Mouse (Mus musculus) thymus, postnatal 0 days (tissue): ENCODE data around the gene AY761185. TPM values are rescaled to one million over a fixed set of nuclear protein-coding genes. Genes with fewer than 3 reads are reported as not detected.
"Not testable (repeated sequence)": the region's sequence is repeated elsewhere in the genome, so short reads cannot be mapped to it uniquely, and the experiment has no call there.

ENCODE experiments used
- DNase-seq: peaks from one replicate; pipeline ENCODE4 v3.0.0-alpha.2; 2015; ENCODE audit warnings: low spot score
- polyA plus RNA-seq: library from polyadenylated mRNA; unstranded; fragments of >200 nt; fragmentation: Nextera tagmentation; extraction: Ambion mirVana; gene quantifications from 2 replicates; pipeline ENCODE4 v1.2.1, GENCODE M21; 2015

The AY761185 gene
- polyA plus RNA-seq, result not detected in 2 replicates

DNA sequence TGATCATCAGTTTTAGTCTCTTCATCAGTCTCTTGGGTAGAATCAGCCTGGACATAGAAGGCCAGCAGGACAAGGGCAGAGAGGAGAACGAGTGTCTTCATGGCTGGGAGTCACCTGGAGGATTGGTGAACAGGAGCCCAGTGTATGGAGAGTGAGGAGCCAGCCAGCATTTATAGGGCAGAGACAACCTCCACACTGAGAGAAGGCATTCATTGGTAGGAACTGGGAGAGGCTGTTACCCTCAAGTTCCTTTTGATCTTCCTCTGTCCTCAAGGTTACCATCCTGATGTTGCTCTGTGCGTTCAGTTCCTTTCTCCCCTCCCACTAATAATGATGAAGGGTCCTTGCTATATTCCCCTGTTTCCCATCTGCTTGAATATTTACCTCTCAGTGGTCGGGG is at the start of gene AY761185:
Gene AY761185, minus strand, starts transcription at position 101 of the 400 bp plus-strand sequence.
- DNase-seq, result no peak

DNA sequence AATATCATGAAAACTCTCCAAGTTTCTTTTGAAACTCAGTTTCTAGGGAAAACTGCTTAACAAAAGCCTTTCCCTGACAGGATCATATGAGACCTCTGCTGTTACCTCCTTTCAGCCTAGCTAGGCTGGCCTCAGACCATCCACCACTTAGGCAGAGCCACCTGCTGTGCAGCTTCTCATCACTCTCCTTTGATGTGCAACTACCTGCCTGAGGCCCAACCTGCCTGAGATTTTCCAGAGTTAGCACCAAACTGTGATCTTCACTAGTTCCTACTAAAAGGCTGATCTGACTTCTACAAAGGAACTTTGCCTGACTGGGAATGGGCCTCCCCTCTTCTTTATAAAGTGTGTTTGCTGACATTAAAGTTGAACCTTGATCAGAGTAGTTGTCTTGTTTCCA is 49.5 kb upstream of the AY761185 start:
- not testable (repeated sequence) for DNase-seq

DNA sequence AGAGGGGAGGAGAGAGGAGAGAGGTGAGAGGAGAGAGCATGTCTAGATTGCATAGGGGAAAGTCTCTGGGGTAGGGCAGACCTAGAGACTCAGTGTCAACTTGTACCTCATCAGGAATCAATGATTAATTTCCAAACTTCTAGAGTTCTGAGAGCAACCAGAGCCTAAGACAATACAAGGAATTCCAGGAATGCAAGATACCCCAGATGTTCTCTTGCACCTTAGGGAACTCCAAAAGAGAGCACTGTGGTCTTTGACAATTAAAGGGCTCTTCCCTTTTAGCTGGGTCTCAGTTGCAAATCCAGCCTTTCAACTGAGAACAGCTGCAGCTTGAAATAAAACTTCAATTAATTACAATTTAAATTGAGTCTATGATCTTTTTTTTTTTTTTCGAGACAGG is 35.3 kb upstream of the AY761185 start:
- no peak for DNase-seq

DNA sequence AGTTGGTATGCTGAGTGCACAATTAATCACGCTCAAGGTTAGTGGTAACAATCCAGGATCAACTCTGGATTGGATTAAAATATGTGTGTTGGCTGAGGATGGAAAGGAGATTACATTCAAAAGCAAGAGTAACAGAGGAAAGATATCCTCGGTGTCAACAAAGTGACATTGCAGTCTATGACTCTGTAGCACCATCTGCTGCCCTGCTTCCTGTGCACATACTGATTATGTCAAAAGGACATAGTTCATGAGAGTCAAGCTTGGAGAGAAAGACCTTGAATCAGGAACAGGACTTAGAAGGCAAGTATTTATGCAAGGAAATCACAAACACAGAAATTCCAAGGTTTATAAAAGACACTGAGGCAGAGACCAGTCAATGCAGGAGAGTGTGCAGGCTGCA is 20.0 kb upstream of the AY761185 start:
- no peak for DNase-seq

DNA sequence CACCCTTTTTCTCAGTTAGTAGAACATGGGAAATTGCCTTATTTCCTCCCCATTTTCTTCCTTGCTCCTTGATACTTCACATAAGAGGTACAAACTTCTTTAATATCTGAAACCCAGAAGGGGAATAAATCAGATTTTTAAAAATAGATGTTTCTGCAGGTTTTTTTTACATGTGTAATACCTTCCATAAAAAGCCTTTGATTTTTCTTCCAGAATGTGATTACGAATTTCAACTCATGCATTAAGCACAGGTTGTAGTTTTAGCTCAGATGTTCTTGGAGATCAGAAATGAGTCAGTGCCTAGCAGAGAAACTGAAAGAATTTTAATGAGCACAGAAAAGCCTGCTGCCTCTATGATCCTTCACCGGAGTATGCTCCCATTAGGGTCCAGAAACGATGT is 22.5 kb downstream of the AY761185 start, which contains the start of gene Gm6040:
Gene Gm6040, minus strand, starts transcription at position 101 of the 400 bp plus-strand sequence.
- no peak for DNase-seq

DNA sequence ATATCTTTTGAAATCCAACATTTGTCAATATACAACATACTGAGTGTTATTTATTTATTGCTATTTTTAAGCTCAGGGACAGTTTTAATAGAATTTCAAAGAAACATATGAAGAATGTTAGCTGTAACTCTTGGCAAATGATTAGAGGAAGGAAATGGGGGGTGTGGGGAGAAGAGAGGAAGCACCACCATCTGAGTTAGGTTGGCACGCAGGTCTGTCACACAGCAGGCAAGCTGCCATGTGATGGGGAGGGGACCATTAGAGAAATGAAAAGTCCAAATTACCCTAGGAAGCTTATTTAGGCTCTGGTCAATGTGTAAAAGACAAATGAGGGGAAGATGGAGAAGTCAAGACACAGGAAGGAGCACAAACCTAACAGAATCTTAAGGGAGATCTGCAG is 32.2 kb downstream of the AY761185 start:
- DNase-seq, result no peak

DNA sequence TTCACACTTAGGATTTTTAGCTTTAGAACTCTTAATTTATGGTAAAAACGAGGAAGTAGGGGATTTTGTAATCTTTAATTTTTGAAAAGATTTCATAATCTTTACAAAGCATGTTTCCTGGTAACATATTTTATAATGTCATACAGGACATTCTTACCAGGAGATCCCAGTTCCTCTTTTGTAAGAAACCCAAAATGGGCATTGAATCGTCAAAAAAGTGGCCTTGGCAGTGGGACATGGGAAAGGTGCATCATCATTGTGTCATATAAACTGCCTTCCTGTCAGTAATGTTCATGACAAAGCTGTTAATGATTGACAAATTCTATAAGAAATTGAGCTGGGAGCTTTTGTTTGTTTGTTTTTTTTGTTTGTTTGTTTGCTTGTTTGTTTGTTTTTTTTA is 36.3 kb downstream of the AY761185 start:
- no peak for DNase-seq

DNA sequence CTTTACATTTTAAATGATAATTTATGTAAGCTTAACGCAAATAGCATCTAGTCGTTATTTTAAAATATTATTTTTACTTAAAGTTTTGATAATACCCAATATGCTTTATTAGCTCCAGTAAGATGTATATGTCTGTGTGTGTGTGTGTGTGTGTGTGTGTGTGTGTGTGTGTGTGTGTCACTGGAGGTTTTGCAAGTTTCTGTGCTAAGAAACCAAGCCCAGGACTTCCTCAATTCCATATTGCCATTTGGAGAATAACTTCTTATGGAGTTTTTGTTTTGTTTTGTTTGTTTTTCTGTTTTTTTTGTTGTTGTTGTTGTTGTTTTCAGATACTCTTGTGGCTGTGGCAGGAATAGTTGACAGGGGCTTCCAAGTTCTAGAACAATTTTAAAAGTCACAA is 37.4 kb downstream of the AY761185 start:
- DNase-seq, result no peak

DNA sequence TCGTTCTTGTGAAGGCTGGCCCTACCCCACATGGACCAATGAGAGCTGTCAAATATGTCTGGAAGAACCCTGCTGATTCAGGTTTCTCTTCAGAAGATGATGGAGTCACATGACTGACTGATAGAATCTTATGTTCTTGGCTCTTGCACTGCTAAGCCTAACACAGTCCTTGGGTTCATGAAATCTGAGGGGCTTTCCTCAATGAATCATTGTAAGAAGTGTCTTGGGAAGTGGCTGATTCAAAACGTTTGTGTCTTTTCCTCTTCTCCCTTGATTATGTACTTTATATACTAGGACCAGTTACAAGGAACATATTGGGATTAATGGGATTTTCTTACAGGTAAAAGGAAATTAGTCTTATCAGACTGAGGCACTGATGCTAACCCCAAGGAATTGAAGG is 42.0 kb downstream of the AY761185 start, which contains the start of gene Gm15056:
Gene Gm15056, minus strand, starts transcription at position 101 of the 400 bp plus-strand sequence.
- DNase-seq, result no peak

Other genes starting within 250 kb of the AY761185 start
- not detected in 2 replicates for gene Defb33, start 52.0 kb downstream of the AY761185 start, polyA plus RNA-seq
- 0.55 and 0.82 TPM in 2 replicates for gene Gm15056, start 42.1 kb downstream of the AY761185 start, polyA plus RNA-seq
- not detected in 2 replicates for gene Gm6040, start 22.6 kb downstream of the AY761185 start, polyA plus RNA-seq
- 1.2 and 1.4 TPM in 2 replicates for gene Defa21, start 80.8 kb upstream of the AY761185 start, polyA plus RNA-seq
- gene Defa23, start 110.3 kb upstream of the AY761185 start, polyA plus RNA-seq, result not detected in 2 replicates
- gene Defa35, start 120.3 kb upstream of the AY761185 start, polyA plus RNA-seq, result not detected in 2 replicates
- not detected in 2 replicates for gene Defa25, start 139.7 kb upstream of the AY761185 start, polyA plus RNA-seq
- 0.77 TPM in 1 of 2 replicates, not detected in the other for gene Gm14851, start 151.3 kb upstream of the AY761185 start, polyA plus RNA-seq
- gene Defa30, start 189.9 kb upstream of the AY761185 start, polyA plus RNA-seq, result not detected in 2 replicates
- not detected in 2 replicates for gene Defa22, start 217.6 kb upstream of the AY761185 start, polyA plus RNA-seq
- 0.74 TPM in 1 of 2 replicates, not detected in the other for gene Defa31, start 246.9 kb upstream of the AY761185 start, polyA plus RNA-seq